Mouse (Mus musculus) layer of hippocampus, adult 8-10 months (tissue): ENCODE measurements around the gene Gab3. TPM values are rescaled to one million over a fixed set of nuclear protein-coding genes. Genes with fewer than 3 reads are reported as not detected.
"Not testable (repeated sequence)": the region's sequence is repeated elsewhere in the genome, so short reads cannot be mapped to it uniquely, and the experiment has no call there.

Experiments used
- DNase-seq, 2 experiments: peaks; one replicate each; pipeline ENCODE4 v3.0.0; 2022; ENCODE audit warnings: low spot score in 2 of 2
- total RNA-seq, 4 experiments: library from RNA; stranded (reverse); gene quantifications; 2 replicates each; pipeline ENCODE4 v1.2.4; 2022

The Gab3 gene
- total RNA-seq, 4 experiments from 2014 or later: 1.9 to 3.5 (median 3.0) TPM

- no peak for DNase-seq
Observed at GRCm38 (mm10) chrX:75035162-75035561, 50.1 kb downstream of the Gab3 start.

- not testable (repeated sequence) for DNase-seq
Observed at GRCm38 (mm10) chrX:75034054-75034453, 51.2 kb downstream of the Gab3 start.

DNA sequence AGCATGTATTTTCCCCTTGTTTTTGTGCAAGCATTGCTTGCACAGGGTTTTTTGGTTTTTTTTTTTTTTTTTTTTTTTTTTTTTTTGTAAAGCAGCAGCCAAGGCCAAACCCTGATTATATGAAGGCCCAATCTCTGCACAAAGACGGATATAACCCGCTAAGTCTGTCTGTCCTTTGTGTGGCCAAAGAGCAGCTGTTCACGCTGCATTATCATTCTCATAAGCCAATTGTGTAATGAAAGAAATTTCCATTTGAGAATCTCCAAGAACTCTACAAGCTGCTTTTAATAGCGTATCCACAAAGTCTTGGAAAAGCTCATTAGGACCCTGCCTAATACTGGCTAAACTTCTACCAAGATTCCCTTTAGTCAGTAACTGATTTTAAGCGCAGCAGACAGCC is 101.5 kb downstream of the Gab3 start:
- no peak for DNase-seq

DNA sequence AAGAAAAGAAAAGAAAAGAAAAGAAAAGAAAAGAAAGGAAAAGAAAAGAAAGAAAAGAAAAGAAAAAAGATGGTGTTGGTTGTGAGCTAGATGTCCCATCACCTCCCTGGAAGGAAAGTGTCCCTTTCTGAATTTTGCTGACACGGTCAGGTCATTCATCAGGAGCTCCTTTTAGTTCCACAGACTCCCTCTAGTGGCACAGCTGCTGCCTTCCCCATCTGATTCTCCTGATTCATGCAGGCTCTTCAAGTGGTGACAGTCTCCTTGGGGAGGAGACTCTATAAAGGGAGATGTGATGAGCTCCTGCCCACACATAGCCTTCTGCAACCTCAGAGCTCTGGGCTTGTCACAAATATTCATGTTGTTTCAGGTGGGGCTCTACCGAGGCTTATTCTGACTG is 122.4 kb downstream of the Gab3 start:
- DNase-seq: peak in 1 of 2 experiments; percentile 9

DNA sequence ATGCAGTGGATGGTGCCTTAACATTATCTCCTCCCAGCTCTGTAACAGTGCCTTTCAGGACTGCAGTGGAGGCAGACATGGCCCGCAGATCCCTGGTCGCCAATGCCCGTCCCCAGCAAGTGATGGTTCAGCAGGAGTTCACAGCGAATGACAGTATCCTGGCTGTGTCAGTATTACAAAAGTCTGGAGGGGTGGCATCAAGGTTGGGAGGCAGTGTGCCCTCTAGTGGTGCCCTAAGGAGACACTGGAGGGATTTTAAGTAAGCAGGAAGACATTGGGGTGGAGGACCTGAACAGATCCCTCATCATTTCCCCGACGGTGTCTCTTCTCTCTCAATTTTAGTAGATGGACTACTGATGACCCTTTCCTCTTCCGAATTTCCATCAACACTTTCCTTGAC is 126.1 kb downstream of the Gab3 start:
- not testable (repeated sequence) for DNase-seq

Other genes starting within 250 kb of the Gab3 start
- gene Gm5936, start 248.3 kb downstream of the Gab3 start, total RNA-seq: under 1 TPM in 3 of 4 experiments, not detected in 1; 0.11 to 0.52 (median 0.38) TPM
- gene Dkc1, start 10.4 kb upstream of the Gab3 start, total RNA-seq: 10 to 100 TPM; 31.4 to 42.4 (median 33.6) TPM
- 10 to 100 TPM; 38.2 to 44.7 (median 42.0) TPM for gene Mpp1, start 45.6 kb upstream of the Gab3 start, total RNA-seq
- not detected for gene Smim9, start 78.3 kb upstream of the Gab3 start, total RNA-seq